Mouse (Mus musculus): ENCODE results near the gene Gm14743. TPM values are rescaled to one million over a fixed set of nuclear protein-coding genes. Genes with fewer than 3 reads are reported as not detected.

Gm14743 gene
- polyA plus RNA-seq (2017; shearing (Covaris generic)) = not detected

GRCm38 (mm10) chrX:78245821-78246220, at the start of gene Gm14743:
Gm14743 (minus strand) TSS chrX:78245921.

Other genes with a start within 250 kb of the Gm14743 start
- not detected for gene Obp1a, start 154.5 kb downstream of the Gm14743 start, polyA plus RNA-seq (2017; shearing (Covaris generic))
- gene Gm5938, start 120.5 kb downstream of the Gm14743 start, polyA plus RNA-seq (2017; shearing (Covaris generic)) = not detected
- not detected for gene Obp1b, start 59.1 kb downstream of the Gm14743 start, polyA plus RNA-seq (2017; shearing (Covaris generic))
- not detected for gene 4930480E11Rik, start 123.7 kb upstream of the Gm14743 start, polyA plus RNA-seq (2017; shearing (Covaris generic))

Data from effector memory CD4-positive, alpha-beta T cell, adult 5 months (primary cell).